Mouse (Mus musculus) erythroblast, embryonic 14.5 days (primary cell): ENCODE measurements around the gene Pigx.

Experiments used
- GATA1 ChIP-seq: IDR thresholded peaks from 2 replicates; pipeline ENCODE4 v1.6.1; 2012; ENCODE audit warnings: low read length, inconsistent platforms, mixed read lengths
- TAL1 ChIP-seq: IDR thresholded peaks from 3 replicates; pipeline ENCODE4 v1.6.1; 2012; ENCODE audit warnings: low read length, inconsistent platforms, mixed read lengths

GRCm38 (mm10) chr16:32127046-32127445 lies 27.5 kb upstream of the Pigx start:
- TF ChIP-seq GATA1 (no peak), TAL1 (no peak)
